ENCODE assay signal across 14 mouse cellular contexts in the genomic region with DNA sequence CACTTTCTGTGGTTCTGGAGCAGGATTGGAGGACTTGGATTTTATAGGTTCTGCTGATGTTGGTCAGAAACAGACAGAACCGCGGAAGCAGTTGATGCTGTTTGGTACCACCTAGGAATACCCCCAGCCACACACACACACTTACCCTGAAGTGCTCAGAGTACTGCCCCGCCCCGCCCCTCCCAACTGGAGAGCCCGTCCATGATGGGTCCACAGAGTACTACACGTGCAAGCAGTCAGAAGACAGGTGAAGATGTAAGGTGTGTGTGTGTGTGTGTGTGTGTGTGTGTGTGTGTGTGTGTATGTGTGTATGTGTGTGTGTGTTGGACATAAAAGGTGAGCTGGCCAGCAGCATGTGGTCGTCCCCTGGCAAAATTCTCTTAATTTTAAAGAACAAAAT. TPM values are rescaled to one million over a fixed set of nuclear protein-coding genes. Genes with fewer than 3 reads are reported as not detected.
"Had no signal": no experiment of that assay in that cellular context is flagged by ENCODE, and none has a peak within 500 bp of the region (broad histone marks: within the 10 kb centered on the region; RNA-seq: fewer than 3 reads in every experiment).

No protein-coding gene starts in this region.

- H3K4me2 ChIP-seq: limb, embryonic 12.5 days; limb, embryonic 15.5 days; liver, embryonic 11.5 days; lung, embryonic 14.5 days; midbrain, embryonic 12.5 days; midbrain, embryonic 15.5 days; neural tube, embryonic 12.5 days; neural tube, embryonic 15.5 days had no signal

- H3K36me3 ChIP-seq: limb, embryonic 12.5 days; midbrain, embryonic 12.5 days; midbrain, embryonic 15.5 days; neural tube, embryonic 12.5 days; neural tube, embryonic 15.5 days had no signal

- H3K4me3 ChIP-seq: limb, embryonic 12.5 days; limb, embryonic 15.5 days; midbrain, embryonic 12.5 days; midbrain, embryonic 15.5 days; neural tube, embryonic 12.5 days; neural tube, embryonic 15.5 days had no signal

- H3K9me3 ChIP-seq: limb, embryonic 12.5 days; limb, embryonic 15.5 days; midbrain, embryonic 12.5 days; midbrain, embryonic 15.5 days had no signal

- H3K27me3 ChIP-seq: limb, embryonic 12.5 days; limb, embryonic 15.5 days; midbrain, embryonic 15.5 days; neural tube, embryonic 12.5 days; neural tube, embryonic 15.5 days had no signal

- H3K9ac ChIP-seq: limb, embryonic 12.5 days; limb, embryonic 15.5 days; liver, embryonic 14.5 days; liver, postnatal 0 days; lung, embryonic 14.5 days; midbrain, embryonic 12.5 days; midbrain, embryonic 15.5 days; neural tube, embryonic 12.5 days; neural tube, embryonic 15.5 days had no signal

- H3K27ac ChIP-seq: limb, embryonic 12.5 days; liver, embryonic 14.5 days; macrophage; midbrain, embryonic 12.5 days; midbrain, embryonic 15.5 days had no signal

- DNase-seq: kidney, postnatal 14 days; lung, embryonic 14.5 days; thymus, postnatal 36 days had no signal

RNA-seq across cellular contexts. Expression of gene Dusp14, which starts 16.0 kb away (rescaled TPM):
- total RNA-seq: megakaryocyte, adult 5-6 weeks had no signal
